ENCODE assay signal across 10 mouse cellular contexts in the genomic region with DNA sequence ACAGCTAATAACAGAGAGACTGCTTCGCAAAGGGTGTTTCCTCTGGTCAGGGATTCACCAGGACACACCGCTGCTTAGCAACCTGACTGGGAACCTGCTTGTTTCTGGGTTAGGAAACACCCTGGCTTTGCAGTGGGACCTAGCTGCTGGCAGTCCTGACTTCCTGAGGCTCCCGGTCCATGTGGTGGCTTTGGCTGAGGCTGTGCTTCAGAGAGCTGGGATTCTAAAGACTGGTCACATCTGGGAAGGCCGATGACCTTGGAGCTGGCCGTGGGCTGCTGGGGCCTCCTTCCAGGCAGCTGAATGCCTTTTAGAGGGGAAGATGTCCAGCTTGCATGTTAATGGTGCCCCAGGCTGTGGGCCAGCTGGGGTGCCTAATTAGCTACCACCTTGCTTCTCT.
DNase-seq lines count a peak whose midpoint lies in the region; ATAC-seq and TF ChIP-seq lines count a peak whose summit lies in the region.
"Had no signal": no experiment of that assay in that cellular context is flagged by ENCODE, and none has a peak within 500 bp of the region (broad histone marks: within the 10 kb centered on the region; RNA-seq: fewer than 3 reads in every experiment).

No protein-coding gene starts in this region.

- ATAC-seq in hindbrain, embryonic 16.5 days, result peak; percentile 16; the same call in 1 of the 2 replicates
- ATAC-seq in liver, embryonic 16.5 days (ENCODE audit: low read depth), result no peak; the same call in 1 of the 2 replicates
- ATAC-seq: Patski had no signal

- no peaks in the 10 kb centered on the region for H3K36me3 ChIP-seq in hindbrain, embryonic 16.5 days (ENCODE audit: control insufficient read depth, insufficient read depth, low read length)
- no peaks in the 10 kb centered on the region for H3K36me3 ChIP-seq in liver, embryonic 16.5 days (ENCODE audit: control insufficient read depth, insufficient read depth)
- H3K36me3 ChIP-seq in thymus, adult 2 months (ENCODE audit: control insufficient read depth, insufficient read depth, low read length), result no peaks in the 10 kb centered on the region
- H3K36me3 ChIP-seq: neural tube, embryonic 12.5 days had no signal

- peak overlapping the region; percentile 44; the same call in 1 of the 2 replicates for H3K27ac ChIP-seq in hindbrain, embryonic 16.5 days (ENCODE audit: low read depth, low read length)
- H3K27ac ChIP-seq in liver, embryonic 16.5 days (ENCODE audit: low read length), result peak overlapping the region; percentile 22; the same call in 1 of the 2 replicates
- no peak overlapping the region for H3K27ac ChIP-seq in thymus, adult 2 months (ENCODE audit: control insufficient read depth, insufficient read depth, low read length)
- H3K27ac ChIP-seq: neural tube, embryonic 12.5 days had no signal

- no peak overlapping the region for H3K9ac ChIP-seq in hindbrain, embryonic 16.5 days (ENCODE audit: low read depth, low read length)
- H3K9ac ChIP-seq in liver, embryonic 16.5 days (ENCODE audit: low read depth, low read length), result no peak overlapping the region
- H3K9ac ChIP-seq: neural tube, embryonic 12.5 days had no signal

- H3K4me3 ChIP-seq in hindbrain, embryonic 16.5 days (ENCODE audit: low read length), result no peak overlapping the region
- H3K4me3 ChIP-seq in liver, embryonic 16.5 days (ENCODE audit: low read depth, low read length), result peak overlapping the region; percentile 7
- no peak overlapping the region for H3K4me3 ChIP-seq in thymus, adult 2 months (ENCODE audit: control insufficient read depth, insufficient read depth, low read length)
- H3K4me3 ChIP-seq: neural tube, embryonic 12.5 days had no signal

- H3K4me2 ChIP-seq in hindbrain, embryonic 16.5 days (ENCODE audit: low read length), result peak overlapping the region; percentile 48
- peak overlapping the region; percentile 43 for H3K4me2 ChIP-seq in liver, embryonic 16.5 days (ENCODE audit: low read depth, low read length)

- no peaks in the 10 kb centered on the region for H3K9me3 ChIP-seq in hindbrain, embryonic 16.5 days (ENCODE audit: control insufficient read depth, low read length)
- no peaks in the 10 kb centered on the region for H3K9me3 ChIP-seq in liver, embryonic 16.5 days (replicated peaks; ENCODE audit: control insufficient read depth, low read length)
- H3K9me3 ChIP-seq: neural tube, embryonic 12.5 days had no signal

- 28% methylated on average over 5 of the region's 5 CpGs for WGBS in hindbrain, embryonic 16.5 days
- WGBS in liver, embryonic 16.5 days (ENCODE audit: insufficient replicate concordance), result 44% methylated on average over 5 of the region's 5 CpGs
- WGBS in thymus, adult 2 months, result 97% methylated on average over 5 of the region's 5 CpGs

- peaks cover 31% of the 10 kb centered on the region for H3K4me1 ChIP-seq in hindbrain, embryonic 16.5 days (ENCODE audit: control insufficient read depth, insufficient read depth, low read depth, low read length)
- peaks cover 15% of the 10 kb centered on the region for H3K4me1 ChIP-seq in liver, embryonic 16.5 days (ENCODE audit: control insufficient read depth, low read depth, low read length)
- H3K4me1 ChIP-seq in thymus, adult 2 months (replicated peaks; ENCODE audit: control insufficient read depth, insufficient read depth, low read length), result peaks cover 17% of the 10 kb centered on the region

- TF ChIP-seq CTCF in thymus, adult 2 months (IDR thresholded peaks at IDR 0.05; ENCODE audit: borderline replicate concordance, control insufficient read depth, extremely low read depth, insufficient read depth, low read length, poor library complexity), result no peak

- DNase-seq in layer of hippocampus, adult 11-12 months (ENCODE audit: low spot score), result peak; percentile 27
- DNase-seq in layer of hippocampus, postnatal 25 days (ENCODE audit: extremely low spot score in 1 of 2, low spot score in 1 of 2), result no peak
- DNase-seq in heart, adult 11 months, result peak; percentile 93
- DNase-seq in thymus, adult 2 months, result no peak
- DNase-seq in cerebellum, postnatal 14 days, result no peak
- no peak for DNase-seq in spleen, adult 18-20 months

- no peak for TF ChIP-seq POLR2A in thymus, adult 2 months (IDR thresholded peaks at IDR 0.05; ENCODE audit: control insufficient read depth, extremely low read depth, insufficient read depth, low read length, poor library complexity)

- peaks cover 2% of the 10 kb centered on the region; the same call in 1 of the 2 replicates for H3K27me3 ChIP-seq in hindbrain, embryonic 16.5 days (replicated peaks; ENCODE audit: control insufficient read depth, insufficient read depth, low read length)
- peaks cover 6% of the 10 kb centered on the region for H3K27me3 ChIP-seq in liver, embryonic 16.5 days (ENCODE audit: control insufficient read depth, insufficient read depth, low read depth, low read length)
- no peaks in the 10 kb centered on the region for H3K27me3 ChIP-seq in thymus, adult 2 months (ENCODE audit: control insufficient read depth, insufficient read depth, low read length)
- H3K27me3 ChIP-seq: Patski had no signal

Comparison
In these comparisons a context has a peak if more than half of its experiments do, and no peak if none do; other contexts are left out.
1. DNase-seq: peak in layer of hippocampus, adult 11-12 months (single experiment) and heart, adult 11 months (single experiment); none in layer of hippocampus, postnatal 25 days (0 of 2), thymus, adult 2 months (single experiment), cerebellum, postnatal 14 days (0 of 2) and spleen, adult 18-20 months (0 of 2).